Comparison of ENCODE assay signal across 7 mouse cellular contexts in the genomic region with DNA sequence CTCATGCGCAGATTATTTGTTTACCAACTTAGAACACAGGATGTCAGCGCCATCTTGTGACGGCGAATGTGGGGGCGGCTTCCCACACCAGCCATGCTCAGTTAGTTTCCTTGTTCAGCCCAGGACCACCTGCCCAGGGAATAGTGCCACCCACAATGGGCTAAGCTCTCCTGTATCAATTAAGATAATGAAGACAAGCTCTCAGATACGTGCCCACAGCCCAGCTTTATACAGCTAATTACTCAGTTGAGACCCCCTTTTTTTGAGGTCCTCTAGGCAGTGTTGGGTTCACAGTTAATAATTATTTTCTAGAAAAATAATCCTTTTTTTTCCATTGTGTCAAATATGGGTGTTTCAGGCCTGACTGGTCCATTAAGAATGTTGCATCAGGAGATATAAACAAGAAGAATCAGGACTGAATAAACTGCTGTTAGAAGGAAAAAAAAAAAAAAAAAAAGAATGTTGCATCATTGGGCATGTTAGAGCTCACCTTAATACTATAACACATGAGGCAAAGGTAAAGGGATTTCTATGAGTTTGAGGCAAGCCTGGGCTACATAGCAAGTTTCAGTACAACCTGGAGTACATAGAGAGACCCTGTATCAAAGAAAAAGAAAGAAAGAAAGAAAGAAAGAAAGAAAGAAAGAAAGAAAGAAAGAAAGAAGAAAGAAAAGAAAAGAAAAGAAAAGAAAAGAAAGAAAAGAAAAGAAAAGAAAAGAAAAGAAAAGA.
DNase-seq lines count a peak whose midpoint lies in the region; ATAC-seq and TF ChIP-seq lines count a peak whose summit lies in the region.
"Not testable (repeated sequence)": the region's sequence is repeated elsewhere in the genome, so short reads cannot be mapped to it uniquely, and the experiment has no call there.

No protein-coding gene starts in this region.

- 87% methylated on average over 5 of the region's 6 CpGs for WGBS in forebrain, embryonic 11.5 days
- WGBS in heart, embryonic 13.5 days = 79% methylated on average over 6 of the region's 6 CpGs
- WGBS in intestine, postnatal 0 days = 88% methylated on average over 5 of the region's 6 CpGs
- WGBS in liver, embryonic 11.5 days = 86% methylated on average over 5 of the region's 6 CpGs
- WGBS in midbrain, embryonic 14.5 days = 84% methylated on average over 6 of the region's 6 CpGs
- 89% methylated on average over 6 of the region's 6 CpGs for WGBS in stomach, embryonic 15.5 days

- not testable (repeated sequence) for H3K27ac ChIP-seq in forebrain, embryonic 11.5 days (ENCODE audit: low read depth, low read length); heart, embryonic 13.5 days (replicated peaks); intestine, postnatal 0 days (ENCODE audit: low read depth, low read length); liver, embryonic 11.5 days (ENCODE audit: low read depth, low read length); midbrain, embryonic 14.5 days (replicated peaks; ENCODE audit: low read depth, low read length); stomach, embryonic 15.5 days

- H3K4me1 ChIP-seq in forebrain, embryonic 11.5 days (replicated peaks; ENCODE audit: control insufficient read depth, insufficient read depth, low read length); heart, embryonic 13.5 days; intestine, postnatal 0 days (replicated peaks; ENCODE audit: control insufficient read depth, insufficient read depth, low read length); liver, embryonic 11.5 days (replicated peaks; ENCODE audit: control insufficient read depth, insufficient read depth, low read length); midbrain, embryonic 14.5 days (ENCODE audit: control insufficient read depth, insufficient read depth, low read length); stomach, embryonic 15.5 days: not testable (repeated sequence)

- 0 out of 2 replicates have a peak, but pooled peaks have one; percentile 22 for ATAC-seq in common myeloid progenitor, adult 5-6 weeks (replicated peaks; ENCODE audit: low read depth, poor library complexity, severe bottlenecking)
- ATAC-seq in forebrain, embryonic 11.5 days (replicated peaks; ENCODE audit: low FRiP score) = peak; percentile 70; the same call in 1 of the 2 replicates
- ATAC-seq in heart, embryonic 13.5 days (ENCODE audit: extremely low read depth, insufficient number of reproducible peaks, low FRiP score, low TSS enrichment) = peak; percentile 54; the same call in 1 of the 2 replicates
- ATAC-seq in intestine, postnatal 0 days = peak; percentile 53; the same call in 1 of the 2 replicates
- ATAC-seq in liver, embryonic 11.5 days (replicated peaks; ENCODE audit: low FRiP score) = peak; percentile 67
- ATAC-seq in midbrain, embryonic 14.5 days (ENCODE audit: low FRiP score, low TSS enrichment) = peak; percentile 60
- ATAC-seq in stomach, embryonic 15.5 days (ENCODE audit: insufficient read depth, low FRiP score, low read depth) = peak; percentile 58; the same call in 1 of the 2 replicates

- not testable (repeated sequence) for H3K27me3 ChIP-seq in forebrain, embryonic 11.5 days (ENCODE audit: control insufficient read depth, insufficient read depth, low read length); heart, embryonic 13.5 days (replicated peaks); intestine, postnatal 0 days (replicated peaks; ENCODE audit: control insufficient read depth, insufficient read depth, low read length); liver, embryonic 11.5 days (replicated peaks; ENCODE audit: control insufficient read depth, insufficient read depth, low read length); midbrain, embryonic 14.5 days (ENCODE audit: control insufficient read depth, insufficient read depth, low read length); stomach, embryonic 15.5 days (replicated peaks)

- H3K9ac ChIP-seq in forebrain, embryonic 11.5 days (ENCODE audit: low read length); heart, embryonic 13.5 days; intestine, postnatal 0 days (ENCODE audit: low read depth, low read length); liver, embryonic 11.5 days (ENCODE audit: low read depth, low read length); midbrain, embryonic 14.5 days (replicated peaks; ENCODE audit: low read length); stomach, embryonic 15.5 days: not testable (repeated sequence)

- not testable (repeated sequence) for DNase-seq in forebrain, embryonic 11.5 days (ENCODE audit: low spot score); liver, embryonic 11.5 days (ENCODE audit: low spot score); midbrain, embryonic 14.5 days

- H3K4me2 ChIP-seq in forebrain, embryonic 11.5 days (ENCODE audit: low read depth, low read length, severe bottlenecking); heart, embryonic 13.5 days; intestine, postnatal 0 days (replicated peaks; ENCODE audit: low read depth); liver, embryonic 11.5 days; midbrain, embryonic 14.5 days (ENCODE audit: low read length); stomach, embryonic 15.5 days: not testable (repeated sequence)

- H3K9me3 ChIP-seq in forebrain, embryonic 11.5 days (ENCODE audit: control insufficient read depth, low read length); heart, embryonic 13.5 days; intestine, postnatal 0 days (ENCODE audit: control insufficient read depth); liver, embryonic 11.5 days (ENCODE audit: control insufficient read depth, low read length); midbrain, embryonic 14.5 days (ENCODE audit: control insufficient read depth, low read length); stomach, embryonic 15.5 days: not testable (repeated sequence)

- not testable (repeated sequence) for H3K36me3 ChIP-seq in forebrain, embryonic 11.5 days (ENCODE audit: control insufficient read depth, insufficient read depth, low read length); heart, embryonic 13.5 days; intestine, postnatal 0 days (ENCODE audit: control insufficient read depth, insufficient read depth); liver, embryonic 11.5 days (ENCODE audit: control insufficient read depth, insufficient read depth, low read length); midbrain, embryonic 14.5 days (ENCODE audit: control insufficient read depth, insufficient read depth, low read length); stomach, embryonic 15.5 days

- not testable (repeated sequence) for TF ChIP-seq CTCF in intestine, postnatal 0 days (IDR thresholded peaks at IDR 0.05; ENCODE audit: low read depth)

- not testable (repeated sequence) for H3K4me3 ChIP-seq in forebrain, embryonic 11.5 days (ENCODE audit: low read depth, low read length); heart, embryonic 13.5 days; intestine, postnatal 0 days (ENCODE audit: low read depth, low read length); liver, embryonic 11.5 days (ENCODE audit: low read depth, low read length); midbrain, embryonic 14.5 days (replicated peaks; ENCODE audit: low read depth, low read length); stomach, embryonic 15.5 days (replicated peaks)
